Mouse (Mus musculus) olfactory bulb, adult 2 months (tissue): ENCODE results near the gene Rps6kb2.

ENCODE experiments used
- CTCF ChIP-seq: fragments of 200-500 bp; IDR thresholded peaks from 2 replicates; pipeline ENCODE4 v1.5.1; 2012; ENCODE audit warnings: low read depth, mild to moderate bottlenecking, low read length, moderate library complexity; ENCODE audit not compliant: insufficient read depth
- POLR2A ChIP-seq: fragments of 200-500 bp; IDR thresholded peaks from 2 replicates; pipeline ENCODE4 v1.6.1; 2012; ENCODE audit warnings: mild to moderate bottlenecking, low read depth, low read length, moderate library complexity; ENCODE audit not compliant: insufficient read depth

- TF ChIP-seq CTCF (no peak), POLR2A (no peak)
Measured at GRCm38 (mm10) chr19:4131075-4131474, 32.1 kb downstream of the Rps6kb2 start.
